Mouse (Mus musculus) cerebellum, postnatal 25 days (tissue): ENCODE measurements around the gene Cpz.
A peak's percentile ranks its signal among the peaks of the same experiment; 100 is the strongest.

ENCODE experiments used
- DNase-seq, 2 experiments: peaks; one replicate each; pipeline ENCODE4 v3.0.0; 2021; ENCODE audit warnings: mixed read lengths in 2 of 2

The Cpz gene

DNA sequence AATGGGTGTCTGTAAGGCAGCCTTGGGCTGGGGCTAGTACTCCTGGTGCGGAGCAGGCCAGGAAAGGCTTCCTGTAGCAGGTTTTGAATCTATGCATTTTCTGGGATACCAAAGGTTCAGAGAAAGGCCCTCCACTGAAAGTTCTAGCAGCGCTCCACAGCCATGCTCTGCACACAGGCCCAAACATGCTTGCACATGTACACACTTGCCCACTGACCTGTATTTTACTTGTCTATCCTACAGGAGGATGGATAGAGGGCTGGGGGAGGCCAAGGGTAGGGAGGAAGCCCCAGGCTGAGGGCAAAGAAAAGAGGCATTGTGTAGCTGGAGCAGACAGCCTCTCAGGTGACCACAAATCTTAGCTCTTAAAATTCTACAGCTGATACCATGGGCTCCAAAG lies 1.1 kb downstream of the Cpz start:
- DNase-seq: no peak

DNA sequence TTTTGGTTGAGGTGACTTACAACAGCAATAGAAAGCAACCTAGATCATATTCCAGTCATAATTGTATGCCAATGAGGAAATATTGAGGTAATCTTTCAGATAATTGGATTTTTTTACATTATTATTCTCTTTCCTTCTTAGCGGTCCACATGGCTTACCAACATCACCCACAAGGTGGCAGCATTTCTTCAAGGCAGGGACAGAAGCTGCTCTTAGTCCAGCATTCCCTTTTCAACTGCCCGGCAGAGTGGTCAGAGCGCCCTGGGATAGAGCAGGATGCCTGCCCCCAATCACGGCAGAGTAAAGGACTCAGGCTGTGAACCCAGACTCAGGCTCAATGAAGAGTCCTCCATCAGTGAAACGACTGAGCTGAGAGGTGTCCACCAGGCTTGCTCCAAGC lies 1.8 kb downstream of the Cpz start:
- DNase-seq: peak; percentile 68 to 86

DNA sequence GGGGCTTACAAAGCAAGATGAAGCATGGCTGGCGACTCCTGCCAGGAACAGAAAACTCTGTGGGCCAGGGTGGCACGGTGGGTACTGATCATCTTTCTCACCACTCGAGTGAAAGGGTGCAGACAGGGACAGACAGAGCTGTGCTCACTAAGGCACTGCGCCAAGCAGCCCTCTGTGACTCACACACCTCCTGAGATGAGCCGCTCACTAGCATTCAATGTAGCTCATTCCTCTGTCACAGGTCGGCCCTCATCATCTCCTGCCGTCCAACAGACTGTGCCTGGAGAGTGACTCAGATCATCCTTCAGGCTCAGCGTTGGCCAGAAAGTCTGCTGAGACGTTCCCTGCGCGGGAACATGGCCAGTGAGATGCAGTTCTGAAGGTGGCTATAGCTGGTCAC lies 8.7 kb downstream of the Cpz start:
- DNase-seq: no peak

DNA sequence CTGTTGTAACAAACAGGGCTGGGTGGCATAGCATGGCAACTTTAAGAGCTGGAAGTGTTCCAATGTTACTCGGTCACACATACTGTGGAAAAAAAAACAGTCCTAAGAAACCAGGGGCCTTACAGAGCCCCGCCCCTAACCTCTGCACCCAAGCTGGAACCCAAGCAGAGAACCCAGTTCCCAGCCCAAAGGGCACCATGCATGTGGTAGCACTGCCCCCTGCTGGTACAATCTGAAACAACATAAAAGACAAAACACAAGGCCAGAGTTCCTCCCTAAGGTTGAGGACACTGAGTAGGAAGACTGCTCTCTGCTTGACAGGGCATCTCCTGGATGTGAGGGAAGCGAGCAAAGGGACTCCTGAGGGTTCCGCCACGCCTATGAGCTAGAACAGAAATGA lies 14.9 kb downstream of the Cpz start:
- peak; percentile 50 to 73 for DNase-seq

DNA sequence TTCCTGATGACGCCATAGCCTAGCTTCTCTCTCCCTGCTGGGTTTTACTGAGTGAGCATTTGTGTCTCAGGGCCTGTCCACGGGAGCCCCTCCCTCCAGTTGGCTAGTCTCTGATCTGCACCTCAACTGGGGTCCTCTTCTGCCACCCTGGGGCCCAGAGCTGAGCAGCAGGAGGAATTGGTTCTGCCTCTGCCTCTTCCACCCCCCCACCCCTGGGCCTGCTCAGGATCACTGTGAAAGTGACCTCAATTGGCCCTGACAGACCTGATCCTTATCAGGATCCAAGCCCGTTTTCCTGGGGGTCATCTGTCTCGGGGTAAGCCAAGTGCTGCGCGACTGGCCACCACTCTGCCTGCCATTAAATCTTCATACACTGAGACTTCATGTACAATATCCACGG lies 20.5 kb downstream of the Cpz start:
- DNase-seq: no peak

DNA sequence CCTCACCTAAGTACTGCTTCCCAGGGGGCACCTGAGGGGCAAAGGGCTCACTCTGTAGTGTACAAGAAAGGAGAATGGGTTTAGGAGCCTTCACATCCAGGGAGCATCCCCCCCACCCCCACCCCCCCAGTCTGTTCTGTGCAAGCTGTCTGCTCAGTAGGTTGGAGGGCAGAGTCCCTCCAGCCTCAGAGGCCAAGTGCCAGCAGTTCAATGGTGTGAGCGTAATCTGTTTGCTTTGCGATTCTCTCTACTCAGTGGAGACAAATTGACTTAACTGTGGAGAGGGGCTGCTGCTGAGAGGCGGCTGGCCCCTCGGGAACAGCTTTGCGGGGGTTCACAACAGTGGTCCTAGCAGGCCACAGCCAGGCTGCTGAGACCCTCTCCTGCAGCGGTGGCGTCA lies 28.2 kb downstream of the Cpz start:
- no peak for DNase-seq

DNA sequence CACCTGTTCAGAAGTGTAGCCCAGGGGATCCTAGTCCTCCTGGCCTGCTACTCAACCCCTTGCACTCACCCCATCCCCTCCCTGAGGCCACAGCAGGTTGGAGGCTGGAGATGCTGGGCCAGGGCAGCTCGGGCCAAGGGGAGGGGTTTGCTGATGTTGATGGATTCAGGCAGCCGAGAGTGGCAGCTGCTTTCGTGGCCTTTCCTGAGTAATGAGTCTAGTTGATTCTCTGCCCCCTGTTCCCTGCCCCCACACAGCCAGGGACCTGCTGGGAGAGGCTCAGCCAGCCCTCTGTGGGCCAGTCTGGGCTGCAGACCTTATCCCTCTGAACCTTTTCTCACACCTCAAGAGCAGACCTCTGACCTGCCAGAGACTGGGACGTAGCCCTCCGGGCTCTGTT lies 29.5 kb downstream of the Cpz start:
- no peak for DNase-seq

DNA sequence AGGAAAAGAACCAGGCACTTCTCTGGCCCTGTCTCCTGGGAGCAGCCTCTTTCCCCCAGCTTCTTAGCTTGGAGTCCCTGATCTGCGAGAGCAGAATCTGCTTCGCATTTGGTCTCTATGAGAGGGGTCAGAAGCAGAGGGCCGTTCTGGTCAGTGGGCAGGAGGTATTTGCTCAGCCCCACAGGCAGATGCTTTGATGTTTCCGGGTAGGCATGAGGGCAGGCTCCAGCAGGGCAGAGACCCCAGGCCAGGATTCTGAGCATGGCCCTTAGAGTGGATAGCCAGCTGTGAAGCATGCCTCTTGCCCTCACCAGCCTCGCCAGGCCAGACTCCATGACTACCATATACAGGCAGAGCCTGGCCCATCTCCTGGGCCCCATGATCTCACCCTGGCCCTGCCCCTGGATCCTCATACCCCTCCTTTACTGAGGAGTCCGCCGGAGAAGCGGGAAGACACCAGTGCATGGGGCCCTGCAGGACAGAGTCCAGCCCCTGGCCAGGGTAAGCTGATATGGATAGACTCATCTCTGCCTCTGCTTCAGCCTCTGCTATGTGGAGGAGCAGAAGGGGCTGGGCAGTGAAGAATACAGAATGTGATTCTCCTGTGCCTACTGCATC lies 30.6 kb downstream of the Cpz start:
- DNase-seq: no peak

DNA sequence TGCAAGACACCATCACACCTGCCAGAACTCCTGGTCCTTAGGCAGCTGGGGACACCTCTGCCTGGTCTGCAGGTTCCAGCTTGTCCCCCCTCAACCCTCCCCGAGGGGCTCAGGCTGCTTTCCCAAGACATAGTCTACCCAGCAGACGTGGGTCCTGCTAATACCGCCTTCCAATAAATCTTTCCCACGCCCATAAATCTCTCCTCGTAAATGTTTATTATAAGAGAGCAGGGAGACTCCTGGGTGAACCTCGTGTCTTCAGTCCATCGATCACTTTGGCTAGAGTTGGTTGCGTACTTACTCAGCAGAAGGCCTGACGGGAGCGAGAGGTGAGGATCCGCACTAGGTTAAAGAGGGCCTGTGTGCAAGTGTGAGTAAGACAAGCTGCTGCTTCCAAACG lies 31.7 kb downstream of the Cpz start:
- DNase-seq: no peak

DNA sequence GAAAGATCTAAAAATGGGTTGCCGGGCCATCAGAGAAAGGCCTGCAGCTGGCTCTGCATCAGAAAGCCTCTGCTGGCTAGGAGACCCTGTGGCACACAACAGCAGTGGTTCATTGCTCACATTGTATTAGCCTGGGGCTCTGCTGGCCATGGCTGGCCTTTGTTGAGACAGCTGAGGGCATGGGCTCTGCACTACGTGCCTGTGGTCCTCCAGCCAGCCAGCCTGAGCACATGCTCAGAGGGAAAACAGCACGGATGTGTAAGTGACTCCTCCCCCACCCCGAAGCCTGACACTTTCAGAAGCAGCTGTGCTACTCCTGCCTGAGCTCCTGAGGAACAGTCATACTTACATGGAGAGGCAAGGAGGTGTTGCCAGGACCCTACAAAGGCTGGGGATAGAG lies 46.0 kb downstream of the Cpz start:
- no peak for DNase-seq

DNA sequence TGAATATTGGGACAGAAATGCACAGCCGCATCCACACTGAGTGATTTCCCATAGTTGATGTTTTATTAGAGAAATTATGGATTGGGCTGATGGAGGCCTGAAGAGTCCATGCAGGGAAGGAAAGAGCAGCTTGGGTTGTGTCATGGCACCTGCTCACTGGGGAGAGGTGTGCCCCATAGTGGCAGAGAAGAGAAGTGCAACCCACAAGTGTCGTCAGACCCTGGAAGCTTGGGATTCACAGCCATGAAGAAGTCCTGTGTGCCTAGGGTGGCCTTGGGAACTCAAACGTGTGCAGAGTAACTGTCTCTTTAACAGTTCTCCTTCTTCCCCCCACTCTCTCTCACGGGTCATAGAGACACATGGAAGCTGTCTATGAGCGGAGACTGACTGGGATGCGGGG lies 50.3 kb downstream of the Cpz start:
- DNase-seq: no peak

DNA sequence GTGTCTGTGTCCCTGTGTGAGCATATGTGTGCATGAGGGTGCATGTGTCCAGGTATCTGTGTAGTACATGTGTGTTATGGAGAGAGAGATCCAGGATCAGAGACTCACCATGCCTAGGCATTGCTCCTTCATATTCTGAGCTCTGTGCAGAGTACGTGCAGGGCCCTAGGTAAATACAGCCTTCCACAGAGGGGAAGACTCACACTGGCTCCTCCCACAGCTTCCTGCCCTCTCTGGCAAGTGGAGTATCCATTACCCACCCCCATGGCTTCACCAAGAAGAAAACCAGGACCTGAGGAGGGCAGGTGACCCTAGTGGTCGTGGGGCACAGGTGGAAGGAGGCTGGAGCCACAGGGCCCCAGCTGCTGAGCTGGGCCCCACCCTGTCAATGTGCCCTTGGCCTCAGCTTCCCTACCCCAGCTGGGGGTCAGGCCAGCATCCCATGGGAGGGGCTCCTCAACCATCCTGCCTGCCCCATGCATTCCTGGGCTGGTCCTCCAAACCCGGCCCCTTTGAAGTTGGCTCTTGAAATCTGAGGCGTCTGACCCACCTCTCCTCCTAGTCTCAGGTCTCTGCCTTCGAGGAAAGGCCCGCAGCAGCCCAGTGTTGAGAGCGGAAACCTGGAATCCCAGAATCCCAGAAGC lies 54.5 kb downstream of the Cpz start:
- DNase-seq: no peak

DNA sequence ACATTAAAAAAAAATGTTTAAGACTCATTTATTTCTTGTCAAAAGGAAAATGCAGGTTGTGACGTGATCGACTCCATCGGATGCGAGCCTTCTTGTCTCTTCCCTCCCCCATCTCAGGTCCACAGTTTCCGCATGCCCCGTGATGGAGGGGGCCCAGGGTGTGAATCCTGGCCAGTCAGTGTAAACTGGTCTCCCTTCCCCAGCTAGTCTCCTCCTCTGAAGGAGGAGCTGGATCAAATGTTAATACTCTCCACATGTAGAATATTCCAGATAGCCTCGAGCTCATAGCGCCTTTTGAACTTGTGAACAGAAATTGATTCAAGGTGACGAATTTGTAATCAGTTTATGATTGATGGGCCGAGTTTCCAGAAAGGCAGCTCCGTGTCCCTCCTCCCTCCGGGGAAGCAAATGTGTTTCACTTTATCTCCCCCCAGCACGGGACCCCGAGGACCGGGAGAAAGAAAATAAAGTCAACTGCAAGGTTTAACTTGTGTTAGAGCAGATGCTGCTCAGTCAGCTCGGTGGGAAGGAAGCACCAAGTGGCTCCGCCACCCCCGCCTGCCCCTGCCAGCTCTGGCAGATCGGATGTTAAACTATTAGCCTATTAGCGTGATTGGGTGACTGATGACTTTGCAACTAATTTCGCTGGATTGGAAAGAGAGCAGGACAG lies 59.4 kb downstream of the Cpz start:
- no peak for DNase-seq

DNA sequence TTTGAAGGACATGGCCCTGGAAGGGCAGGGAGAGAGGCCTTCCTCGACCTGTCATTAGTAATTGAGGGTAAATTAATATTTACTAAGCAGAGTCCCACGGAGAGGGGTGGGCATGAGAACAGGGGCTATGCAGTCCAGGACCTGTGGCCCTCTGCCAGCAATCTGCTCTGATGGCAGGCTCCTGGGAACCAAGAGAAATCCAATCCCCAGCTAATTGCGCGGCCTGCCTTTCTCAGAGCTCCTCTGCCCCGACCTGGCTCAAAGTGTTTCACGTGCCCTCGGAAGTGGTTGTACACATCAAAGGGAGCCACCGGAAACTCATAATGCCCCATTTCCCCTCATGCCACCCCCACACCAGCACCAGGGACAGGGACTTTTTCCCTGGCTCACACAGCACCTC lies 63.4 kb downstream of the Cpz start:
- DNase-seq: no peak

DNA sequence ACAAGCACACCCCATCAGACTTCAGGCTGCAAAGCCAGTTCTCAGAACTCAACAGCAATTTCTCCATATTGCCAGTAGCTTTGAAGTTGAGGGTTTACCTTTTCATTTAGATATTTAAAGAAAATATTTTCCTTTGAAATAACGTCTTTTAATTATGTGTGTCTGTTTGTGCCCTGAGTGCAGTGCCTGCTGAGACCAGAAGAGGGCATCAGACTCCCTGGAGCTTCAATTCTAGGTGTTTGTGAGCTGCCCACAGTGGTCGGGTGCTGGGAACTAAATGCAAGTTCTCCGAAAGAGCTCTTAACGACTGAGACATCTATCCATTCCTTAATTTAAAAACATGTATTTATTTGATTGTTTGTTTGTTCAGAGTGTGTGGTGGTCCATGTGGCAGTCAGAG lies 65.7 kb downstream of the Cpz start:
- no peak for DNase-seq

DNA sequence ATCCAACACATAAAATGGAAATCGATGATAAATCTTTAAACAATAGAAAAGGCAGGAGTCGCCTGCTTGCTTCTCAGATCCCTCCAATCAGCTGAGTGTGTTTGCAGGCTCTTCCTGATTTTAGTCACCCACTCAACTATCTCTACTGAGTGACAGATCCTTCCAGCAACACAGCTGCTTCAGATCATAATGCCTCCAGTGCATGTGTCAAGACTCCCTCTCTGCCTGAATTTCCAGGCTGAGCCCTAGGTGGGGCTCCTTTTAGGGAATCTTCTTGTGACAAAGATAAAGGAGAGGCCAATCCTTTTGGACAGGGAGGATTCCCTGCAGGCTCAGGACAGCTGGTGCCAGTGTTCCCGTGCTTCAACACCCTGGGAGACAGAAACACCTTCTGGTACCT lies 67.2 kb downstream of the Cpz start:
- no peak for DNase-seq

DNA sequence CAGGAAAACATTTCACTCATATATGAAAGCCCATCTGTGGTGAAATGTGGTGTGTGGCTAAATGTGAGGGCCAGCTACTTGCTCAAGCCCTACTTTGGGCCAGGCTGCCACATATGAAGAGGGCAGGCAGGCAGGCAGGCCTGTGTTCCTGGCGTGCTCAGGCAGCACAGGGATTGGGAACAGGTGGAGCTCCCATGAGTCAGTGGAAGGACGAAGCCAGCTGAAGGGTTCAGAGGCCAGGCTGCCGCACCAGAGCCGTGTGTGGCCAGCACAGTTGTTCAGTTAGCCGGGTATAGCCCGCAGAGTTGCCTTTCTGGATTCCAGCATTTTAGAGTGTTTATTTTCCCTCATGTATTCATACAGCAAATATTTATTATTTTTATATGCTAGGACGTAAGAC lies 68.1 kb downstream of the Cpz start:
- DNase-seq: no peak

DNA sequence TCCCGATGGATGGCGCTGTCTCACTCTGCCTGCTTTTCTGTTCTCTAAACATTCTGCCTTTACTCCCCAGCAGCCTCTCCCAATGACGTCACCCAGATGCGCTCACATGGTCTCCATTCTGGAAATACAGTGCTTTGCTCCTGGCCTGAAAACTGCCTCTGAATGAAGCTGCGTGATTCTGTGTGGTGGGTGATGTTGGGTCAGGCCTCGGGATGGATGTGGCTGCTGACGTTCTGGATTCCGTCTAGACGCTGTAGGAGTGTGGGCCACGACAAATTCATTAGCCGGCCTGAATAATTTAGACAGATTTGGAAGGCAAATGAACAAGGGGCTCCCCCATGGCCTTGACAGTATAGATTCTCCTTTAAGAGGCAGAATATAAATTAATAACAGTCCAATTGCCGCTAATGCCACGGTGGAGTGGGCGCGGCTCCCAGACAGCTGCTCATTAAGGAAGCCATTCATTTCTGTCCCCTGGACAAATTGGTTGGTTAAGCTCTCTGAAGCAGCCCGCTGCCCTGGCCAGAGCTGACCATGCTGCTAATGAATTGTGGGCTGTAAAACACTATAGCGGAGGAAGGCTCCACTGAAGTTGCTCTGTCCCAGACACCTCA lies 71.2 kb downstream of the Cpz start:
- no peak for DNase-seq
